8 mouse cellular contexts compared by ENCODE assay signal in genomic region chr4:128883379-128883781, GRCm38 (mm10). TPM values are rescaled to one million over a fixed set of nuclear protein-coding genes. Genes with fewer than 3 reads are reported as not detected.
DNase-seq lines count a peak whose midpoint lies in the region; ATAC-seq lines count a peak whose summit lies in the region.

TSS of gene Trim62 (plus strand) at chr4:128883580.

- DNase-seq in cerebellum, postnatal 4 days (ENCODE audit: low spot score in 2 of 2), result peak; percentile 60 to 80
- peak; percentile 82 for DNase-seq in gastrocnemius, postnatal 10 days
- peak; percentile 80 for DNase-seq in induced T-regulatory cell, adult 2 months (ENCODE audit: low read depth)
- peak; percentile 34 to 63 for DNase-seq in left cerebral cortex, postnatal 36 days (ENCODE audit: low spot score in 2 of 2)
- peak; percentile 86 for DNase-seq in mesoderm, embryonic 11.5 days (ENCODE audit: low read depth, low spot score)
- peak; percentile 71 for DNase-seq in right cerebral cortex, postnatal 4 days
- peak; percentile 73 for DNase-seq in yolk sac, embryonic 10.5 days (ENCODE audit: low spot score)

- ATAC-seq in activated CD4-positive, CD25-positive, alpha-beta regulatory T cell, adult 4 months, result peak; percentile 67

- intact Hi-C loops in left cerebral cortex, postnatal 36 days (cut with DNase I), result no loop called here

RNA-seq across cellular contexts. Expression of gene Trim62, which starts in this region (rescaled TPM):
- 1 to 10 TPM in 1 of 2 experiments, under 1 TPM in 1; 0.96 to 1.6 TPM for polyA plus RNA-seq in activated CD4-positive, CD25-positive, alpha-beta regulatory T cell, adult 4 months (2017; shearing (Covaris generic))
- total RNA-seq in gastrocnemius, postnatal 10 days (2021), result 1 to 10 TPM; 1.7 to 2.3 TPM
- total RNA-seq in left cerebral cortex, postnatal 36 days (2021), result 10 to 100 TPM; 17.6 to 18.9 TPM

Comparison
In these comparisons a context has a peak if more than half of its experiments do, and no peak if none do; other contexts are left out.
1. Peak in every context shown above with its lines: DNase-seq and ATAC-seq.
2. RNA of gene Trim62 (total RNA-seq): 17.6 to 18.9 TPM in left cerebral cortex, postnatal 36 days; 1.7 to 2.3 TPM in gastrocnemius, postnatal 10 days; every median in the first group is over 4 times any median in the second.